Mouse (Mus musculus) limb, embryonic 11.5 days (tissue): ENCODE measurements around the gene P3h1. TPM values are rescaled to one million over a fixed set of nuclear protein-coding genes. Genes with fewer than 3 reads are reported as not detected.

ENCODE experiments used
- ATAC-seq: fragments of 200-750 bp; cut with Nextera tagmentation; 2 replicates; pipeline ENCODE4 v1.8.0; 2017; ENCODE audit warnings: low read depth; ENCODE audit not compliant: insufficient number of reproducible peaks, low FRiP score, low TSS enrichment
- DNase-seq: peaks from one replicate; pipeline ENCODE4 v3.0.0-alpha.2; 2015; ENCODE audit warnings: low spot score
- H3K27ac ChIP-seq: fragments of 300-500 bp; sonication (generic); replicated peaks from 2 replicates; pipeline ENCODE4 v1.5.1; 2014; ENCODE audit warnings: low read depth, mild to moderate bottlenecking, low read length
- H3K27me3 ChIP-seq: fragments of 300-500 bp; sonication (generic); 2 replicates; pipeline ENCODE4 v1.6.1; 2014; ENCODE audit warnings: mild to moderate bottlenecking, low read length, mixed read lengths; ENCODE audit not compliant: control insufficient read depth, insufficient read depth
- H3K36me3 ChIP-seq: fragments of 300-500 bp; sonication (generic); 2 replicates; pipeline ENCODE4 v1.6.1; 2014; ENCODE audit warnings: mild to moderate bottlenecking, low read length, moderate library complexity, mixed read lengths; ENCODE audit not compliant: control insufficient read depth, insufficient read depth
- H3K4me1 ChIP-seq: fragments of 300-500 bp; sonication (generic); 2 replicates; pipeline ENCODE4 v1.6.1; 2014; ENCODE audit warnings: low read length, mixed read lengths; ENCODE audit not compliant: control insufficient read depth, insufficient read depth
- H3K4me2 ChIP-seq: fragments of 300-500 bp; sonication (generic); 2 replicates; pipeline ENCODE4 v1.6.1; 2014; ENCODE audit warnings: low read depth, mild to moderate bottlenecking, moderate library complexity; ENCODE audit not compliant: severe bottlenecking
- H3K4me3 ChIP-seq: fragments of 300-500 bp; sonication (generic); 2 replicates; pipeline ENCODE4 v1.5.1; 2014; ENCODE audit warnings: low read depth, low read length
- H3K9ac ChIP-seq: fragments of 300-500 bp; sonication (generic); 2 replicates; pipeline ENCODE4 v1.6.1; 2014; ENCODE audit warnings: mild to moderate bottlenecking, low read length
- H3K9me3 ChIP-seq: fragments of 300-500 bp; sonication (generic); 2 replicates; pipeline ENCODE4 v1.6.1; 2016; ENCODE audit warnings: low read length; ENCODE audit not compliant: control insufficient read depth
- WGBS: fragments of 180-500 bp; shearing (Covaris S2); extraction: QIAGEN DNeasy Blood & Tissue Kit; methylation state at CpG from one replicate; pipeline ENCODE4 v1.1.7; 2014; 5-methylcytosine and 5-hydroxymethylcytosine counted together
- polyA plus RNA-seq: library from polyadenylated mRNA; unstranded; fragments of >200 nt; fragmentation: Nextera tagmentation; extraction: Ambion mirVana; gene quantifications from 2 replicates; pipeline ENCODE4 v1.2.1, GENCODE M21; 2014

P3h1 gene
- polyA plus RNA-seq, 1 experiment from 2014 or later = 21.9 TPM

DNA sequence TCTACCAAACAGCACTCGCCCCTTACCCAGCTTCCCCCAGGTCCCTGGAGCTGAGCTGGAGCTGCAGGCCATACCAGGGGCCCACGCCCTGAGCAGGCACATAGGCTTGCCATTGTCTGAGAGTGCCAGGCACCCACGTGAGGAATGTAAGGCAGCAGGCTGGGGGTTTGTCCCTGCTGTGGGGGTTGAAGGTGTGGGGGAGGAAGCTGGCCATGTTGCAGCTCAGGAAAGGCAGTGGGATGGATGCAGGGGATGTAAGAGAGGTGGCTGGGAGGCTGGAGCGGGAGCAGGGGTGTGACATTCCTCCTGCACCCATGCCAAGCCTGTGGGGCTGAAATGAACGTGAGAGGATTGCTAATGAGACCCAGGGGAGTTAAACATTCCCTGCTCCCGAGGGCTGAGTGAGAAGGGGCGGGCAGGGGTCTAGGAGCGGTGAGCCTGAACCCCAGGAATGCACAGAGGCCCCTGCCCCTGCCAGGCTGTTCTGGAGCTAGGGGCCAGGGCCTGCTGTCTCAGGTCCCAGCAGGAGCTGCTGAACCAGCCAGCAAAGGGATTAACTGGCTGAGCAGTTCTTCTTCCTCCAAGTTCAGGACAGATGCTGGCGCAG is 21.4 kb downstream of the P3h1 start:
- ATAC-seq (no peak), DNase-seq (no peak)
- Histone ChIP-seq H3K9me3 (no peaks in the 10 kb centered on the region), H3K4me1 (peaks cover 9% of the 10 kb centered on the region), H3K27me3 (no peaks in the 10 kb centered on the region), H3K4me2 (no peak overlapping the region), H3K27ac (no peak overlapping the region), H3K9ac (no peak overlapping the region), H3K36me3 (no peaks in the 10 kb centered on the region), H3K4me3 (no peak overlapping the region)
- 37% methylated on average over 9 of the region's 9 CpGs for WGBS

DNA sequence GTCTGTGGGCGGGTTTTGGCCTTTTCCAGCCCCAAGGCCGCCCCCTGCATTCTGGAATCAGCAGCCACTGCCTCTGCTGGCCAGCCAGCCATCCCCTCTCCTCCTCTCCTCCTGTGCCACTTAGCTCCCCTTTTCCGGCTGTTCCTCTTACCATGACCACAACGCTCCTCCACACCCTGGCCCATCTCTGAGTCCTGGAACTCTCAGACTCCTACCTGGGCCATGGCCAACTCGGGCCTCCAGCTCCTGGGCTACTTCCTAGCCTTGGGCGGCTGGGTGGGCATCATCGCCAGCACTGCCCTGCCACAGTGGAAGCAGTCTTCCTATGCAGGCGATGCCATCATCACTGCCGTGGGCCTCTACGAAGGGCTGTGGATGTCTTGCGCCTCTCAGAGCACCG is 22.6 kb downstream of the P3h1 start, which contains the start of gene Cldn19:
Gene Cldn19 (plus strand): TSS at position 64 of the 400 bp plus-strand sequence.
- ATAC-seq (no peak), DNase-seq (no peak)
- Histone ChIP-seq H3K36me3 (no peaks in the 10 kb centered on the region), H3K9me3 (no peaks in the 10 kb centered on the region), H3K27ac (no peak within 1 kb of the TSS), H3K4me3 (no peak within 1 kb of the TSS), H3K4me1 (peaks cover 9% of the 10 kb centered on the region), H3K27me3 (no peaks in the 10 kb centered on the region), H3K4me2 (no peak within 1 kb of the TSS), H3K9ac (no peak within 1 kb of the TSS)
- 77% methylated on average over 12 of the region's 12 CpGs for WGBS

DNA sequence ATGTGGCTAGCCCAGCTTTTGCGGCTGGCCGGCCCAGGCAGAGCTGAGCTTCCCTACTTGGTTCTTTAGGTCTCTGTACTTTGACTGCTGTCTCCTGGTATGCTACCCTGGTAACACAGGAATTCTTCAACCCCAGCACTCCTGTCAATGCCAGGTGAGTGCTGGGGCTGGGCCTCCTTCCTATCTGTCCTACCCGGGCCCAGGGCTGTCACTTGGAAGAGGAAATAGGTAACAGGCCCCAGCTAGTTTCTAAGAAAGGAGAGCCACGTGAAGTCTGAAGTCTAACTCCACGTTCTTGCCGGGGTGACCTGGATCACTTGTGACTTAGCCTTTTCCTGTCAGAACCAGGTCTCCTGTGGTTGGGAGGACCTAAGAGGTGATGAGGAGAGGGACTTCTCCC is 24.4 kb downstream of the P3h1 start:
- DNase-seq (no peak), ATAC-seq (no peak)
- H3K9me3 ChIP-seq = no peaks in the 10 kb centered on the region
- no peaks in the 10 kb centered on the region for H3K27me3 ChIP-seq
- peaks cover 11% of the 10 kb centered on the region for H3K4me1 ChIP-seq
- no peak overlapping the region for H3K27ac ChIP-seq
- WGBS = 81% methylated on average over 6 of the region's 6 CpGs
- no peak overlapping the region for H3K4me2 ChIP-seq
- no peak overlapping the region for H3K9ac ChIP-seq
- H3K4me3 ChIP-seq = no peak overlapping the region
- no peaks in the 10 kb centered on the region for H3K36me3 ChIP-seq

DNA sequence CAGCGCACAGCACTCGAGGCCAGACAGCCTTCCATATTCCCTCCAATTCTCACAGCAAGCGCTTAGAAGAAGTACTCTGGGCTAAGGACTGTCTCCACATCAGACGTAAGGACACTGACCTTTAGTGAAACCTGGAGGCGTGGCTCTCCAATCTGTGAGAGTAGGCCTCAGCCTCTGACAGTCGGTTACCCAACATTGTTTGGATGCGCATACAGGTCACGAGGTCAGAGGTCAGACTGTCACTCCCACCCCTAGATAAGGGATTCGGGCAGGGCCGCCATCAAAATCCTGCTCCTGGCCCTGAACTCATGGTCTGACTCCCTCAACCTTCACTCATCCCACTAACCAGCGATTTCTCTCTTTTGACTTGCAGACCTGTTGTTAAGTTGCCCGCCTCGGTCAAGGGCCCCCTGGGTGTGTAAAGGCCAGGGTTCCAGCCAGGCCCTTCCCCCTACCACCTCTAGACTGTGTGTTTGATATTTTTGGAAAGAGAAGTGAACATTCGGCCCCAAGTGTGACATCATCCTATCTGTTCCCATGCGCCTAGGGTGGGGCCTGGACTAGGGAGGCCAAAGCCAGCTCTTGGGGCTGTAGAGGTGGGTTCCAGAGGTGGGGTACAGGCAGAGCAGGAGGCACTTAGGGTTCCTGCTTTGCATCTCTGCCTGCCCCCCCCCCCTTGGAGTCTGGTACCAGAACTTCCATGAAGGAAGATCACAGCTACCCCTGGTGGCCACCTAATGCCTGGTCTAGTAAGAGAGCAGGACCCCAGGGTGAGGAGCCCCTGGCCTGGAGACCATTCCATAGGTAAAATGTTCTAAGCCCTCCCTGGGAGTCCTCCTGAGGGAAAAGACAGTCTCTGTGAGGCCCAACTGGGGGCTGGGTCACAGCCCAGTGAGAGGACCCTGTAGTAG is 26.9 kb downstream of the P3h1 start:
- H3K4me2 ChIP-seq = no peak overlapping the region
- WGBS = 79% methylated on average over 15 of the region's 15 CpGs
- no peaks in the 10 kb centered on the region for H3K9me3 ChIP-seq
- ATAC-seq (no peak), DNase-seq (no peak)
- peaks cover 2% of the 10 kb centered on the region; the same call in 1 of the 2 replicates for H3K4me1 ChIP-seq
- H3K4me3 ChIP-seq = no peak overlapping the region
- no peaks in the 10 kb centered on the region for H3K36me3 ChIP-seq
- H3K27ac ChIP-seq = no peak overlapping the region
- no peaks in the 10 kb centered on the region for H3K27me3 ChIP-seq
- H3K9ac ChIP-seq = no peak overlapping the region

DNA sequence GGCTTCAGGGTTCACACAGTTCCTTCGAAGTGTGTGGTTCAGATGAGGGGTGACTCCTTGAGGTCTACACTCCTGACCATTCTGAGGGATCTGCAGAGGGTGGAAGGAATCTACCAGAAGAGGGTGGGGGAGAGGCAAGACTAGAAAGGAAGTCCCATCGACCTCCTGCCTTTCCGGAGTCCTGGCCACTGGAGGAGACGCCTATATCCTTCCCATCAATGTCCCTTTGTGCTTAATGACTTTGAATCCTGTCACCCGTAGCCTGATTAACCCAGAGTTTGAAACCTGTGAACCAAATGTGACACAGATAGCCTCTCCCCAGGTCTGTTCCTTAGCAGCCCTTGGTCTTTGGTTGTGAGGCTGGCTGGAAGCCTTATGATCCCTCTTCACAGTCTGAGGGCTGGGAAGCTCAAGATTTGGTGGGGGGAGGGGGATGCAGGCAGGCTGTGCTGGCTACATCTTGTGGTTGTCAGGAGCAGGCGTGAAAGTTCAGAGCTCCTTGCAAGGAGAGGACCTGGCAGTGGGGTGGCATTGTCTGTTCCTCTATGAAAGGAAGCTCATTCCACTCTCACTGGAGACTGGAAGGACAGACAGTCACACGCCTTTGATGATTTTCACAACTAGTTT is 28.5 kb downstream of the P3h1 start:
- H3K27ac ChIP-seq = no peak overlapping the region
- H3K9me3 ChIP-seq = no peaks in the 10 kb centered on the region
- WGBS = 54% methylated on average over 7 of the region's 7 CpGs
- no peak for ATAC-seq
- no peak overlapping the region for H3K4me2 ChIP-seq
- H3K27me3 ChIP-seq = no peaks in the 10 kb centered on the region
- peaks cover 2% of the 10 kb centered on the region; the same call in 1 of the 2 replicates for H3K4me1 ChIP-seq
- H3K9ac ChIP-seq = 0 out of 2 replicates have a peak overlapping the region, but pooled peaks have one; percentile 4
- H3K36me3 ChIP-seq = no peaks in the 10 kb centered on the region
- DNase-seq = no peak
- H3K4me3 ChIP-seq = no peak overlapping the region

GRCm38 (mm10) chr4:119262483-119262882 is 29.8 kb downstream of the P3h1 start:
- H3K27ac ChIP-seq = no peak overlapping the region
- H3K4me3 ChIP-seq = no peak overlapping the region
- ATAC-seq (no peak), DNase-seq (no peak)
- H3K9me3 ChIP-seq = no peaks in the 10 kb centered on the region
- H3K36me3 ChIP-seq = no peaks in the 10 kb centered on the region
- no peak overlapping the region for H3K4me2 ChIP-seq
- peaks cover 2% of the 10 kb centered on the region; the same call in 1 of the 2 replicates for H3K4me1 ChIP-seq
- WGBS = 85% methylated on average over 5 of the region's 5 CpGs
- no peak overlapping the region for H3K9ac ChIP-seq
- no peaks in the 10 kb centered on the region for H3K27me3 ChIP-seq

- H3K9ac ChIP-seq = no peak overlapping the region
- no peak overlapping the region for H3K27ac ChIP-seq
- no peaks in the 10 kb centered on the region for H3K9me3 ChIP-seq
- H3K36me3 ChIP-seq = no peaks in the 10 kb centered on the region
- ATAC-seq (no peak), DNase-seq (no peak)
- no peak overlapping the region for H3K4me3 ChIP-seq
- no peak overlapping the region for H3K4me2 ChIP-seq
- WGBS = 83% methylated on average over 3 of the region's 3 CpGs
- no peaks in the 10 kb centered on the region for H3K27me3 ChIP-seq
- H3K4me1 ChIP-seq = peaks cover 2% of the 10 kb centered on the region; the same call in 1 of the 2 replicates
Measured at GRCm38 (mm10) chr4:119263459-119263858, 30.7 kb downstream of the P3h1 start.

GRCm38 (mm10) chr4:119266606-119267005 is 33.9 kb downstream of the P3h1 start:
- Histone ChIP-seq H3K27me3 (no peaks in the 10 kb centered on the region), H3K9me3 (no peaks in the 10 kb centered on the region), H3K4me2 (no peak overlapping the region), H3K4me1 (no peaks in the 10 kb centered on the region), H3K36me3 (peaks cover 3% of the 10 kb centered on the region; the same call in 1 of the 2 replicates), H3K4me3 (no peak overlapping the region), H3K9ac (no peak overlapping the region), H3K27ac (no peak overlapping the region)
- WGBS = 82% methylated on average over 13 of the region's 13 CpGs
- no peak for ATAC-seq
- no peak for DNase-seq
